Mouse (Mus musculus) CH12.LX (cell line): Measurements from ENCODE around the gene Nt5c2. TPM values are rescaled to one million over a fixed set of nuclear protein-coding genes. Genes with fewer than 3 reads are reported as not detected.

Experiments used
- DNase-seq: peaks from one replicate; pipeline ENCODE4 v3.0.0-alpha.2; 2013; ENCODE audit errors: extremely low read depth
- H3K27ac ChIP-seq: 2 replicates; pipeline ENCODE4 v1.5.1; 2012; ENCODE audit warnings: low read depth, mild to moderate bottlenecking, control low read depth, moderate library complexity; ENCODE audit not compliant: insufficient read depth
- H3K27me3 ChIP-seq: replicated peaks from 2 replicates; pipeline ENCODE3; 2012; ENCODE audit warnings: inconsistent platforms
- H3K36me3 ChIP-seq, 2 experiments: replicated peaks in 1 of 2; 2 replicates each; pipeline versions ENCODE3 to v1.6.1; 2012; ENCODE audit warnings: inconsistent platforms in 1 of 2, low read length in 1 of 2, mild to moderate bottlenecking in 1 of 2, mixed read lengths in 1 of 2, moderate library complexity in 1 of 2; ENCODE audit not compliant: control insufficient read depth in 1 of 2, insufficient read depth in 1 of 2
- H3K4me1 ChIP-seq, 2 experiments: 2 replicates each; pipeline ENCODE4 v1.6.1; 2012; ENCODE audit warnings: inconsistent platforms in 1 of 2, moderate library complexity in 1 of 2; ENCODE audit not compliant: insufficient read depth in 2 of 2, control insufficient read depth in 1 of 2
- H3K4me2 ChIP-seq: 2 replicates; pipeline ENCODE4 v1.6.1; 2012; ENCODE audit warnings: low read depth, mild to moderate bottlenecking, control low read depth; ENCODE audit not compliant: poor library complexity, insufficient read depth, severe bottlenecking
- H3K4me3 ChIP-seq, 3 experiments: fragments of 150-350 bp in 1 of 3; sonication (generic) in 1 of 3; replicated peaks in 1 of 3; 2 replicates each; pipeline versions ENCODE3 to v1.5.1; 2011 to 2012; ENCODE audit warnings: low read depth in 2 of 3, low read length in 2 of 3, mild to moderate bottlenecking in 2 of 3, moderate library complexity in 2 of 3, control low read depth in 1 of 3, improper control_type of control experiment in 1 of 3, inconsistent platforms in 1 of 3, mixed read lengths in 1 of 3; ENCODE audit not compliant: poor library complexity in 1 of 3
- H3K79me2 ChIP-seq: replicated peaks from 2 replicates; pipeline ENCODE4 v1.6.1; 2012; ENCODE audit warnings: mild to moderate bottlenecking, moderate library complexity; ENCODE audit not compliant: control insufficient read depth, poor library complexity, insufficient read depth, severe bottlenecking; ENCODE audit errors: extremely low read depth
- H3K9ac ChIP-seq: 2 replicates; pipeline ENCODE4 v1.6.1; 2012; ENCODE audit warnings: low read depth, mild to moderate bottlenecking, control low read depth, moderate library complexity; ENCODE audit not compliant: insufficient read depth
- H3K9me3 ChIP-seq: replicated peaks from 2 replicates; pipeline ENCODE3; 2012; ENCODE audit warnings: low read length, inconsistent platforms, mixed read lengths
- BHLHE40 ChIP-seq: IDR thresholded peaks from 2 replicates; pipeline ENCODE4 v1.6.1; 2011; ENCODE audit warnings: mild to moderate bottlenecking, low read depth, low read length, improper control_type of control experiment
- CHD1 ChIP-seq: IDR thresholded peaks from 2 replicates; pipeline ENCODE4 v1.6.1; 2012; ENCODE audit warnings: low read depth, low read length, improper control_type of control experiment, inconsistent platforms
- CHD2 ChIP-seq: IDR thresholded peaks from 2 replicates; pipeline ENCODE4 v1.6.1; 2011; ENCODE audit warnings: low read length, improper control_type of control experiment
- CTCF ChIP-seq, 2 experiments: IDR thresholded peaks in 1 of 2; conservative IDR thresholded peaks in 1 of 2; 2 replicates each; pipeline ENCODE4 v1.5.1; 2011 to 2012; ENCODE audit warnings: low read depth in 2 of 2, low read length in 2 of 2, improper control_type of control experiment in 1 of 2, inconsistent platforms in 1 of 2, mild to moderate bottlenecking in 1 of 2, moderate library complexity in 1 of 2
- E2F4 ChIP-seq: IDR thresholded peaks from 2 replicates; pipeline ENCODE4 v1.6.1; 2011; ENCODE audit warnings: low read depth, low read length, improper control_type of control experiment; ENCODE audit not compliant: insufficient replicate concordance
- ELF1 ChIP-seq: IDR thresholded peaks from 2 replicates; pipeline ENCODE4 v1.6.1; 2014; ENCODE audit warnings: low read depth, mild to moderate bottlenecking, inconsistent platforms, low read length, improper control_type of control experiment
- ETS1 ChIP-seq: conservative IDR thresholded peaks from 2 replicates; pipeline ENCODE4 v1.6.1; 2012; ENCODE audit warnings: low read depth, mild to moderate bottlenecking, inconsistent platforms, low read length, improper control_type of control experiment, moderate library complexity
- JUN ChIP-seq: IDR thresholded peaks from 2 replicates; pipeline ENCODE4 v1.6.1; 2011; ENCODE audit warnings: low read depth, mild to moderate bottlenecking, low read length, improper control_type of control experiment, moderate library complexity; ENCODE audit not compliant: insufficient read depth
- JUND ChIP-seq: conservative IDR thresholded peaks from 2 replicates; pipeline ENCODE4 v1.6.1; 2011; ENCODE audit warnings: low read depth, low read length, improper control_type of control experiment
- MAZ ChIP-seq: IDR thresholded peaks from 2 replicates; pipeline ENCODE4 v1.6.1; 2012; ENCODE audit warnings: low read depth, mild to moderate bottlenecking, inconsistent platforms, low read length, improper control_type of control experiment, moderate library complexity
- MXI1 ChIP-seq: IDR thresholded peaks from 2 replicates; pipeline ENCODE4 v1.6.1; 2011; ENCODE audit warnings: mild to moderate bottlenecking, low read depth, low read length, improper control_type of control experiment
- MYC ChIP-seq: IDR thresholded peaks from 2 replicates; pipeline ENCODE4 v1.6.1; 2011; ENCODE audit warnings: low read depth, mild to moderate bottlenecking, improper control_type of control experiment, low read length
- NELFE ChIP-seq: IDR thresholded peaks from 2 replicates; pipeline ENCODE4 v1.6.1; 2011; ENCODE audit warnings: low read depth, low read length, improper control_type of control experiment
- PAX5 ChIP-seq: IDR thresholded peaks from 2 replicates; pipeline ENCODE4 v1.6.1; 2012; ENCODE audit warnings: low read length, inconsistent platforms, mixed read lengths
- POLR2A ChIP-seq: IDR thresholded peaks from 2 replicates; pipeline ENCODE4 v1.6.1; 2011; ENCODE audit warnings: low read depth, mild to moderate bottlenecking, improper control_type of control experiment, low read length
- POLR2AphosphoS2 ChIP-seq: IDR thresholded peaks from 2 replicates; pipeline ENCODE4 v1.6.1; 2011; ENCODE audit warnings: low read depth, low read length, improper control_type of control experiment
- RAD21 ChIP-seq: IDR thresholded peaks from 2 replicates; pipeline ENCODE4 v1.6.1; 2011; ENCODE audit warnings: low read depth, mild to moderate bottlenecking, low read length, improper control_type of control experiment, moderate library complexity
- RCOR1 ChIP-seq: conservative IDR thresholded peaks from 2 replicates; pipeline ENCODE4 v1.6.1; 2012; ENCODE audit warnings: low read depth, mild to moderate bottlenecking, inconsistent platforms, low read length, improper control_type of control experiment
- SIN3A ChIP-seq: IDR thresholded peaks from 2 replicates; pipeline ENCODE4 v1.6.1; 2012; ENCODE audit warnings: low read length, improper control_type of control experiment, inconsistent platforms
- SMC3 ChIP-seq: IDR thresholded peaks from 2 replicates; pipeline ENCODE4 v1.6.1; 2011; ENCODE audit warnings: low read depth, low read length, improper control_type of control experiment
- ZC3H11A ChIP-seq: IDR thresholded peaks from 2 replicates; pipeline ENCODE4 v1.6.1; 2012; ENCODE audit warnings: low read depth, mild to moderate bottlenecking, inconsistent platforms, low read length, improper control_type of control experiment
- ZKSCAN1 ChIP-seq: IDR thresholded peaks from 2 replicates; pipeline ENCODE4 v1.6.1; 2012; ENCODE audit warnings: low read depth, inconsistent platforms, low read length, improper control_type of control experiment, borderline replicate concordance
- ZMIZ1 ChIP-seq: IDR thresholded peaks from 2 replicates; pipeline ENCODE4 v1.6.1; 2012; ENCODE audit warnings: low read depth, mild to moderate bottlenecking, inconsistent platforms, low read length, improper control_type of control experiment
- ZNF384 ChIP-seq: IDR thresholded peaks from 2 replicates; pipeline ENCODE4 v1.6.1; 2012; ENCODE audit warnings: low read depth, low read length, improper control_type of control experiment, inconsistent platforms
- dilution Hi-C: fragments of 300-500 bp; cut with MboI; formaldehyde crosslinking; loops from 2 replicates; pipeline ENCODE4 v1.14.3; 2020; ENCODE audit warnings: low sequenced_read_pairs; ENCODE audit not compliant: extremely low pct_unique_long_range_greater_than_20kb, extremely low pct_ligation_motif_present
- in situ Hi-C: fragments of 300-500 bp; cut with MboI; formaldehyde crosslinking; loops from 3 replicates; pipeline ENCODE4 v1.14.3; 2019; ENCODE audit warnings: low sequenced_read_pairs, low pct_ligation_motif_present, low pct_unique_long_range_greater_than_20kb, mixed read lengths
- polyA plus RNA-seq: library from polyadenylated mRNA; unstranded; fragments of >175 nt; gene quantifications from 2 replicates; pipeline ENCODE4 v1.2.1, GENCODE M21; 2012; ENCODE audit warnings: low read depth; ENCODE audit not compliant: insufficient read length
- total RNA-seq, 2 experiments: library from RNA; depleted of rRNA; stranded (reverse); fragments of 300-350 nt in 1 of 2; fragments of >200 nt in 1 of 2; gene quantifications; 2 replicates each; pipeline ENCODE4 v1.2.3; 2012 to 2014

The Nt5c2 gene
- total and polyA plus RNA-seq, 3 experiments = 15.1 to 62.9 (median 21.1) TPM

DNA sequence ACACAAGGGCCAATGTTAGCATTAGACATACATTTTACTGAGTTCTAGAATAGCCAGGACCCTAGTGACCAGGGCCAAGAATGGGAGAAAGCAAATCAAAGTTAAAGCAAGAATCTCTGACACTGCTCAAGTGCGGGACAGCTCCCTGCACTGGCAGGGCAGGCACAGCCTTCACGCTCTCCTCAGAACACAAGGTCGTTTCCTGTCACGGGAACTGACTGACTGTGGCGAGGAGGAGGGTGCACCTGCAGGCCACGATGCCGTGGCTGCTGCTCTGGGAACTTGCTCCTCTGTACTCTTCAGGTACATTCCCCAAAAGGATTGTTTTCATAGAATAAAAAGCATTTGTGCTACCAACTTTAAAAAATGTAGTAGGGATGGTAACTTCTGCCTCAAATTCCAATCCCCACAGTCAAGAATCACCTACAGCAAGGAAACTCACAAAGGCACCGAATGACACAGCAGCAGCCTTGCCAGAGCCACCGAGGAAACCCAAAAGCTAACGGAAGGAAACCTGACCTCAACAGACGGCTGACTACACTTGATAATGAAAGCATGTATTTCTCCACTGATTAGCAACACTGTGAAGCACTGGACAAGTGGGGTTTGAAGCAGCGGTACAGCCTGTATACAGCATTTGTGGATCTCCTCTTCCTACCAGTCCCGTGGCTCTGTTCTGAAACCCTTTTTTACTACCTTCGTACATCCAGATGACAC is 127.0 kb downstream of the Nt5c2 start:
- DNase-seq = no peak
- Histone ChIP-seq H3K9ac (no peak overlapping the region), H3K4me1 (peaks cover 0 to 11% of the 10 kb centered on the region in 2 experiments; a peak in 2 of 4 replicates), H3K4me3 (no peak overlapping the region), H3K36me3 (peaks cover 66 to 97% of the 10 kb centered on the region in 2 experiments), H3K4me2 (no peak overlapping the region), H3K9me3 (no peaks in the 10 kb centered on the region), H3K79me2 (no peaks in the 10 kb centered on the region), H3K27me3 (no peaks in the 10 kb centered on the region), H3K27ac (no peak overlapping the region)
- TF ChIP-seq JUN = no peak
- no peak for TF ChIP-seq RAD21
- TF ChIP-seq ELF1 = no peak
- TF ChIP-seq POLR2A = no peak
- TF ChIP-seq SIN3A = no peak
- TF ChIP-seq POLR2AphosphoS2 = no peak
- no peak for TF ChIP-seq BHLHE40
- dilution Hi-C loops = no loop called here
- in situ Hi-C loops = no loop called here

DNA sequence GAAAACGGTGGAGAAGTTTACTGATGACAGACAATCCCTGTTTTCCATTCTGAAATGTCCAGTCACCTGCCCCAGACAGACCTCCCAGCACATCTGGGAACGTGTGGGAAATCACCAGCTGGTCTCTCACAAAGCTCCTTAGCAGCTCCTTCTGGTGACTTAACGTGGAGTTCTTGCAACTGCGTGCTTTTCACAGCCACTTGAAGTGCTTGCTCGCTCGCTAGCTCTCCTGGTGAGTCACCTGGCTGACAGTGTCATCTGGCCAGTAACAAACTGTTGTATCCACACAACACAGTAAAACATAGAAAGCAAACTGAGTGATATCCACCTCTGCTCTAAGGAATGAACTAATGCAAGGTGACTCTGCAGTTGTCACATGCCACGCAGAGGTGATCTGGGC is 128.1 kb downstream of the Nt5c2 start:
- H3K4me1 ChIP-seq = peaks cover 0 to 11% of the 10 kb centered on the region in 2 experiments; a peak in 2 of 4 replicates

DNA sequence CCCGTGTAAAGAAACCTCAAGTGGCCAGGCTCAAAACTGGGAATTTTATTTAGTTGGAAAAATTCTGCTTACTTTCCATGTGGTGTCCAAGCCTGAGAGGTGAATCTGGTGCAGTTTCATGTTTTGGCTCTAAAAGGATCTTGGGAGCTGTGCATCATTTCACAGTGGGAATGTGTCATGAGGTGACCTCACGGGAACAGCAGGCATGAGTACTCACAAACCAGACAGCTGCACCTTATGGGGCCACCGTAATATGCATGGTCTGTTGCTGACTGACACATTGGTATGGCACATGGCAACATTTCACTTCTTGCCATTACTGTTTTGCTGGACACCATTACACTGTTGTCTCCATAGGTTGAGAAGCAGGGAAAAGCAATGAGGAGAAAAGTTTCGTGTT is 129.6 kb downstream of the Nt5c2 start:
- Histone ChIP-seq H3K9me3 (no peaks in the 10 kb centered on the region), H3K4me2 (no peak overlapping the region), H3K4me3 (no peak overlapping the region), H3K27me3 (no peaks in the 10 kb centered on the region), H3K36me3 (peaks cover 54 to 91% of the 10 kb centered on the region in 2 experiments), H3K9ac (no peak overlapping the region), H3K4me1 (peaks cover 0 to 11% of the 10 kb centered on the region in 2 experiments; a peak in 2 of 4 replicates), H3K27ac (no peak overlapping the region), H3K79me2 (no peaks in the 10 kb centered on the region)
- TF ChIP-seq NELFE (no peak), RCOR1 (no peak), SMC3 (no peak), CHD2 (no peak), BHLHE40 (no peak), ZC3H11A (no peak), JUND (no peak), MAZ (no peak), CHD1 (no peak), E2F4 (no peak), ZMIZ1 (no peak), ZNF384 (no peak), ZKSCAN1 (no peak), CTCF (conservative IDR thresholded peaks at IDR 0.05 in 1 of 2, IDR thresholded peaks at IDR 0.05 in 1 of 2; ENCODE audit: low read depth in 2 of 2, low read length in 2 of 2) (no peak), MXI1 (no peak)
- DNase-seq = no peak
- in situ Hi-C loops = no loop called here
- dilution Hi-C loops = no loop called here

More for the DNA sequence above, 128.1 kb downstream of the Nt5c2 start:
- H3K9me3 ChIP-seq = no peaks in the 10 kb centered on the region
- no peak overlapping the region for H3K9ac ChIP-seq
- peaks cover 64 to 95% of the 10 kb centered on the region in 2 experiments for H3K36me3 ChIP-seq
- no peaks in the 10 kb centered on the region for H3K79me2 ChIP-seq
- dilution Hi-C loops = no loop called here
- no peak overlapping the region for H3K4me2 ChIP-seq
- TF ChIP-seq ETS1 (no peak), NELFE (no peak), ELF1 (no peak), MYC (no peak), PAX5 (no peak), CTCF (conservative IDR thresholded peaks at IDR 0.05 in 1 of 2, IDR thresholded peaks at IDR 0.05 in 1 of 2; ENCODE audit: low read depth in 2 of 2, low read length in 2 of 2) (no peak)
- H3K27ac ChIP-seq = no peak overlapping the region
- DNase-seq = no peak
- no peak overlapping the region for H3K4me3 ChIP-seq
- H3K27me3 ChIP-seq = no peaks in the 10 kb centered on the region
- in situ Hi-C loops = no loop called here
